Mouse (Mus musculus): ENCODE measurements at regions not wholly inside any gene's neighbourhood (a gene's known extent, or its start where the extent isn't known, plus 50 kb on each side); places are given as distances from the start of the nearest gene placed in this dataset.

- in situ Hi-C loops (cut with MboI, MseI): no loop called here
Measured at GRCm38 (mm10) chr6:140300470-140301145, 123.2 kb upstream of the Plekha5 start.

GRCm38 (mm10) chr6:140299653-140300052 is 124.2 kb upstream of the Plekha5 start:
- in situ Hi-C loops (cut with MboI, MseI): loop anchor here (10.0 kb wide), 1 partner anchor 435 kb away; no protein-coding TSS in a partner anchor

- in situ Hi-C loops (cut with MboI, MseI): loop anchor here (10.0 kb wide), 1 partner anchor 437 kb away; no protein-coding TSS in a partner anchor
Measured at GRCm38 (mm10) chr6:140297969-140298554, 125.8 kb upstream of the Plekha5 start.

GRCm38 (mm10) chr6:140297561-140297960 is 126.3 kb upstream of the Plekha5 start:
- in situ Hi-C loops (cut with MboI, MseI): loop anchor here (10.0 kb wide), 1 partner anchor 437 kb away; no protein-coding TSS in a partner anchor

GRCm38 (mm10) chr6:140290109-140290508 is 133.7 kb upstream of the Plekha5 start:
- in situ Hi-C loops (cut with MboI, MseI): loop anchor here (10.0 kb wide), 1 partner anchor 445 kb away; no protein-coding TSS in a partner anchor

GRCm38 (mm10) chr6:140288799-140289198 is 135.1 kb upstream of the Plekha5 start:
- in situ Hi-C loops (cut with MboI, MseI): no loop called here

GRCm38 (mm10) chr6:140282285-140282577 is 141.6 kb upstream of the Plekha5 start:
- in situ Hi-C loops (cut with MboI, MseI): no loop called here

- in situ Hi-C loops (cut with MboI, MseI): no loop called here
Measured at GRCm38 (mm10) chr6:140281488-140282284, 142.2 kb upstream of the Plekha5 start.

- in situ Hi-C loops (cut with MboI, MseI): no loop called here
Measured at GRCm38 (mm10) chr6:140280817-140281475, 142.9 kb upstream of the Plekha5 start.

GRCm38 (mm10) chr6:140279736-140280370 is 144.0 kb upstream of the Plekha5 start:
- in situ Hi-C loops (cut with MboI, MseI): no loop called here

GRCm38 (mm10) chr6:140278750-140279149 is 145.1 kb upstream of the Plekha5 start:
- in situ Hi-C loops (cut with MboI, MseI): no loop called here

- in situ Hi-C loops (cut with MboI, MseI): no loop called here
Measured at GRCm38 (mm10) chr6:140270592-140270991, 153.3 kb upstream of the Plekha5 start.

- in situ Hi-C loops (cut with MboI, MseI): no loop called here
Measured at GRCm38 (mm10) chr6:140268315-140269070, 155.4 kb upstream of the Plekha5 start.

- in situ Hi-C loops (cut with MboI, MseI): no loop called here
Measured at GRCm38 (mm10) chr6:140263920-140264319, 159.9 kb upstream of the Plekha5 start.

GRCm38 (mm10) chr6:140261813-140262212 is 162.0 kb upstream of the Plekha5 start:
- in situ Hi-C loops (cut with MboI, MseI): no loop called here

GRCm38 (mm10) chr6:140258761-140259160 is 165.1 kb upstream of the Plekha5 start:
- in situ Hi-C loops (cut with MboI, MseI): no loop called here

- in situ Hi-C loops (cut with MboI, MseI): no loop called here
Measured at GRCm38 (mm10) chr6:140258101-140258500, 165.8 kb upstream of the Plekha5 start.

GRCm38 (mm10) chr6:140251527-140251926 is 172.3 kb upstream of the Plekha5 start:
- in situ Hi-C loops (cut with MboI, MseI): no loop called here

- in situ Hi-C loops (cut with MboI, MseI): no loop called here
Measured at GRCm38 (mm10) chr6:140243411-140244151, 180.3 kb upstream of the Plekha5 start.

- in situ Hi-C loops (cut with MboI, MseI): no loop called here
Measured at GRCm38 (mm10) chr6:140239356-140239755, 184.5 kb upstream of the Plekha5 start.

Data from T-helper 2 cell (primary cell).